ENCODE assay signal across 10 mouse cellular contexts in genomic region chr10:111795056-111795455, GRCm38 (mm10).
DNase-seq lines count a peak whose midpoint lies in the region.
"Had no signal": no experiment of that assay in that cellular context is flagged by ENCODE, and none has a peak within 500 bp of the region (broad histone marks: within the 10 kb centered on the region; RNA-seq: fewer than 3 reads in every experiment).

No protein-coding gene starts in this region.

- DNase-seq in heart, adult 11 months = peak; percentile 91
- no peak for DNase-seq in heart, postnatal 25 days (ENCODE audit: low spot score)
- DNase-seq in MN1 (ENCODE audit: low spot score) = peak; percentile 51
- DNase-seq in lung, adult 18-20 months = peak; percentile 45 to 62
- peak; percentile 70 for DNase-seq in lung, postnatal 25 days (ENCODE audit: low spot score)
- DNase-seq in kidney, adult 18-20 months = no peak
- no peak for DNase-seq in kidney, postnatal 14 days
- DNase-seq: cerebellum, adult 2 months; midbrain, embryonic 14.5 days; thymus, postnatal 25 days had no signal

- intact Hi-C loops in heart, postnatal 25 days (cut with DNase I) = no loop called here

Comparison
In these comparisons a context has a peak if more than half of its experiments do, and no peak if none do; other contexts are left out.
1. DNase-seq: peak in heart, adult 11 months (single experiment), MN1 (single experiment), lung, adult 18-20 months (2 of 2) and lung, postnatal 25 days (single experiment); none in heart, postnatal 25 days (single experiment), kidney, adult 18-20 months (single experiment) and kidney, postnatal 14 days (single experiment).